Mouse (Mus musculus): ENCODE measurements around the gene Scn10a.

DNA sequence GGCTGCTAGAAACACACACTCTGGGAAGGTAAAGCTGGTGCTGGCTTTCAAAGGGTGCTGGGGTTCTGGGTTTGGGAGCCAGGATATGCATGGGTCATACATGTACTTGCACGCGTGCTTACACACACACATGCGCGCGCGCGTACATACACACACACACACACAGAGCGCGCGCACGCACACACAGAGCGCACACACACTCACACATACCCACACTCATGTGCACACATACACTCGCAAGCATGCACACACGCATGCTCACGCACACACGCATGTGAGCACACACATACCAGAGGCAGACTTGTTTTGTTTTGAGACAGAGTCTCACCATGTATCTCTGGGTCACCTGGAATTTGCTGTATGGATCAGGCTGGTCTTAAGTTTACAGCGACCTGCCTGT, 138.9 kb downstream of the Scn10a start:
- no peak for TF ChIP-seq HCFC1 (IDR thresholded peaks at IDR 0.05; ENCODE audit: borderline replicate concordance, insufficient read depth, low read length)
- no peak for TF ChIP-seq ZC3H11A (IDR thresholded peaks at IDR 0.05; ENCODE audit: borderline replicate concordance, low read depth, low read length)
- no peak for TF ChIP-seq CHD2 (IDR thresholded peaks at IDR 0.05; ENCODE audit: low read depth, low read length)

Data from ES-E14 (cell line).